Mouse (Mus musculus): Measurements from ENCODE around the gene Ak4. TPM values are rescaled to one million over a fixed set of nuclear protein-coding genes. Genes with fewer than 3 reads are reported as not detected.

Ak4 gene
- polyA plus RNA-seq, 2 experiments: 3.5 to 6.5 TPM

- no peaks in the 10 kb centered on the region for H3K9me3 ChIP-seq (ENCODE audit: control insufficient read depth, low read length)
- H3K9ac ChIP-seq (replicated peaks): no peak overlapping the region
- TF ChIP-seq CTCF (IDR thresholded peaks at IDR 0.05; ENCODE audit: low read depth) (no peak), EP300 (IDR thresholded peaks at IDR 0.05; ENCODE audit: low read depth) (no peak)
- H3K4me1 ChIP-seq (replicated peaks; ENCODE audit: control insufficient read depth in 2 of 2, insufficient read depth in 2 of 2, low read length in 1 of 2): no peaks in the 10 kb centered on the region
- H3K27ac ChIP-seq: no peak overlapping the region
- H3K4me2 ChIP-seq (ENCODE audit: low read depth): no peak overlapping the region
- 66% methylated on average over 8 of the region's 8 CpGs for WGBS (ENCODE audit: insufficient replicate concordance)
- no peak overlapping the region for H3K4me3 ChIP-seq (ENCODE audit: insufficient read depth in 1 of 2, low read depth in 2 of 2, low read length in 2 of 2)
- no peak for DNase-seq (ENCODE audit: low read depth in 3 of 3, low spot score in 3 of 3)
- no peaks in the 10 kb centered on the region for H3K36me3 ChIP-seq (replicated peaks; ENCODE audit: control insufficient read depth, insufficient read depth, low read depth)
- H3K27me3 ChIP-seq (ENCODE audit: control insufficient read depth, insufficient read depth, low read length): no peaks in the 10 kb centered on the region
- no peak for ATAC-seq (ENCODE audit: insufficient read depth)
Observed at GRCm38 (mm10) chr4:101448701-101449100, 29.6 kb downstream of the Ak4 start.

GRCm38 (mm10) chr4:101449344-101449743 lies 30.3 kb downstream of the Ak4 start:
- Histone ChIP-seq H3K4me2 (ENCODE audit: low read depth) (no peak overlapping the region), H3K36me3 (replicated peaks; ENCODE audit: control insufficient read depth, insufficient read depth, low read depth) (no peaks in the 10 kb centered on the region), H3K27ac (no peak overlapping the region), H3K9me3 (ENCODE audit: control insufficient read depth, low read length) (no peaks in the 10 kb centered on the region), H3K9ac (replicated peaks) (no peak overlapping the region), H3K4me1 (replicated peaks; ENCODE audit: control insufficient read depth in 2 of 2, insufficient read depth in 2 of 2, low read length in 1 of 2) (no peaks in the 10 kb centered on the region), H3K27me3 (ENCODE audit: control insufficient read depth, insufficient read depth, low read length) (no peaks in the 10 kb centered on the region), H3K4me3 (ENCODE audit: insufficient read depth in 1 of 2, low read depth in 2 of 2, low read length in 2 of 2) (no peak overlapping the region)
- ATAC-seq (ENCODE audit: insufficient read depth): no peak
- 71% methylated on average over 7 of the region's 7 CpGs for WGBS (ENCODE audit: insufficient replicate concordance)
- no peak for DNase-seq (ENCODE audit: low read depth in 3 of 3, low spot score in 3 of 3)
- no peak for TF ChIP-seq CTCF (IDR thresholded peaks at IDR 0.05; ENCODE audit: low read depth)
- TF ChIP-seq EP300 (IDR thresholded peaks at IDR 0.05; ENCODE audit: low read depth): no peak

GRCm38 (mm10) chr4:101450150-101450780 lies 31.2 kb downstream of the Ak4 start:
- Histone ChIP-seq H3K36me3 (replicated peaks; ENCODE audit: control insufficient read depth, insufficient read depth, low read depth) (no peaks in the 10 kb centered on the region), H3K9ac (replicated peaks) (no peak overlapping the region), H3K27me3 (ENCODE audit: control insufficient read depth, insufficient read depth, low read length) (no peaks in the 10 kb centered on the region), H3K27ac (no peak overlapping the region), H3K4me2 (ENCODE audit: low read depth) (no peak overlapping the region), H3K9me3 (ENCODE audit: control insufficient read depth, low read length) (no peaks in the 10 kb centered on the region), H3K4me3 (ENCODE audit: insufficient read depth in 1 of 2, low read depth in 2 of 2, low read length in 2 of 2) (no peak overlapping the region), H3K4me1 (replicated peaks; ENCODE audit: control insufficient read depth in 2 of 2, insufficient read depth in 2 of 2, low read length in 1 of 2) (no peaks in the 10 kb centered on the region)
- DNase-seq (ENCODE audit: low read depth in 3 of 3, low spot score in 3 of 3) (no peak), ATAC-seq (ENCODE audit: insufficient read depth) (no peak)
- no peak for TF ChIP-seq CTCF (IDR thresholded peaks at IDR 0.05; ENCODE audit: low read depth)
- TF ChIP-seq EP300 (IDR thresholded peaks at IDR 0.05; ENCODE audit: low read depth): no peak
- 85% methylated on average over 20 of the region's 20 CpGs for WGBS (ENCODE audit: insufficient replicate concordance)

GRCm38 (mm10) chr4:101451089-101451488 lies 32.0 kb downstream of the Ak4 start:
- DNase-seq (ENCODE audit: low read depth in 3 of 3, low spot score in 3 of 3) (no peak), ATAC-seq (ENCODE audit: insufficient read depth) (no peak)
- Histone ChIP-seq H3K9ac (replicated peaks) (no peak overlapping the region), H3K4me2 (ENCODE audit: low read depth) (no peak overlapping the region), H3K9me3 (ENCODE audit: control insufficient read depth, low read length) (no peaks in the 10 kb centered on the region), H3K4me1 (replicated peaks; ENCODE audit: control insufficient read depth in 2 of 2, insufficient read depth in 2 of 2, low read length in 1 of 2) (no peaks in the 10 kb centered on the region), H3K36me3 (replicated peaks; ENCODE audit: control insufficient read depth, insufficient read depth, low read depth) (no peaks in the 10 kb centered on the region), H3K4me3 (ENCODE audit: insufficient read depth in 1 of 2, low read depth in 2 of 2, low read length in 2 of 2) (no peak overlapping the region), H3K27me3 (ENCODE audit: control insufficient read depth, insufficient read depth, low read length) (no peaks in the 10 kb centered on the region), H3K27ac (no peak overlapping the region)
- WGBS (ENCODE audit: insufficient replicate concordance): 56% methylated on average over 4 of the region's 4 CpGs
- TF ChIP-seq EP300 (IDR thresholded peaks at IDR 0.05; ENCODE audit: low read depth) (no peak), CTCF (IDR thresholded peaks at IDR 0.05; ENCODE audit: low read depth) (no peak)

GRCm38 (mm10) chr4:101452829-101453228 lies 33.8 kb downstream of the Ak4 start:
- 79% methylated on average over 9 of the region's 9 CpGs for WGBS (ENCODE audit: insufficient replicate concordance)
- DNase-seq (ENCODE audit: low read depth in 3 of 3, low spot score in 3 of 3): no peak
- no peak for ATAC-seq (ENCODE audit: insufficient read depth)
- no peak overlapping the region for H3K4me3 ChIP-seq (ENCODE audit: insufficient read depth in 1 of 2, low read depth in 2 of 2, low read length in 2 of 2)
- no peak overlapping the region for H3K9ac ChIP-seq (replicated peaks)
- H3K9me3 ChIP-seq (ENCODE audit: control insufficient read depth, low read length): no peaks in the 10 kb centered on the region
- no peaks in the 10 kb centered on the region for H3K4me1 ChIP-seq (replicated peaks; ENCODE audit: control insufficient read depth in 2 of 2, insufficient read depth in 2 of 2, low read length in 1 of 2)
- H3K27ac ChIP-seq: no peak overlapping the region
- no peak overlapping the region for H3K4me2 ChIP-seq (ENCODE audit: low read depth)
- H3K36me3 ChIP-seq (replicated peaks; ENCODE audit: control insufficient read depth, insufficient read depth, low read depth): no peaks in the 10 kb centered on the region
- TF ChIP-seq EP300 (IDR thresholded peaks at IDR 0.05; ENCODE audit: low read depth) (no peak), CTCF (IDR thresholded peaks at IDR 0.05; ENCODE audit: low read depth) (no peak)
- no peaks in the 10 kb centered on the region for H3K27me3 ChIP-seq (ENCODE audit: control insufficient read depth, insufficient read depth, low read length)

Measured in liver, embryonic 14.5 days (tissue).